10 mouse cellular contexts compared by ENCODE assay signal in the genomic region with DNA sequence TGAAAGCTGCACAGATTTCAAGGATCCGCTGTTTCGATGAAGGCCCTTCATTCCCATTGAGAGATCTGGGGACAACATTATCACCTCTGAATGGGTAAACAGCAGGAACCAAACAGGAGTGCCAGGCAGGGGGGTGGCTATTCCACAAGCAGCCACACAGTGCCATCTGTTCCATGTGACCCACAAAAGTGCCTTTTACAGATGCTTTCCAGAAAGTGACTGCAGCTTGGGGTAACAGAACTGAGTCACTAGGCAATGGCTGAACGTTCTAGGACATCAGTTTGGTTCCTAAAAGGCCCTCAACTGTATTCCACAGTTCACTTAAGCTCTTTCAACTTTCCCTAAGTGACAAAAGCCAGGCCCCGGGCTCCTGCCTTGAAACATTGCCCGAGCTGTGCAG. TPM values are rescaled to one million over a fixed set of nuclear protein-coding genes. Genes with fewer than 3 reads are reported as not detected.
DNase-seq lines count a peak whose midpoint lies in the region; ATAC-seq lines count a peak whose summit lies in the region.
"Had no signal": no experiment of that assay in that cellular context is flagged by ENCODE, and none has a peak within 500 bp of the region (broad histone marks: within the 10 kb centered on the region; RNA-seq: fewer than 3 reads in every experiment).

No protein-coding gene starts in this region.

- H3K9me3 ChIP-seq in hindbrain, embryonic 14.5 days (ENCODE audit: control insufficient read depth, low read length) = no peaks in the 10 kb centered on the region
- H3K9me3 ChIP-seq in hindbrain, embryonic 12.5 days (replicated peaks) = no peaks in the 10 kb centered on the region
- no peaks in the 10 kb centered on the region for H3K9me3 ChIP-seq in forebrain, embryonic 15.5 days
- no peaks in the 10 kb centered on the region for H3K9me3 ChIP-seq in intestine, embryonic 15.5 days
- H3K9me3 ChIP-seq: limb, embryonic 15.5 days had no signal

- H3K36me3 ChIP-seq in hindbrain, embryonic 14.5 days (replicated peaks; ENCODE audit: control insufficient read depth, insufficient read depth) = 0 out of 2 replicates have a peak, but pooled peaks cover 3% of the 10 kb centered on the region
- peaks cover 11% of the 10 kb centered on the region for H3K36me3 ChIP-seq in hindbrain, embryonic 12.5 days
- no peaks in the 10 kb centered on the region for H3K36me3 ChIP-seq in forebrain, embryonic 15.5 days
- H3K36me3 ChIP-seq in intestine, embryonic 15.5 days = no peaks in the 10 kb centered on the region

- no peak overlapping the region for H3K9ac ChIP-seq in hindbrain, embryonic 14.5 days
- H3K9ac ChIP-seq in hindbrain, embryonic 12.5 days = no peak overlapping the region
- H3K9ac ChIP-seq in forebrain, embryonic 15.5 days (replicated peaks) = no peak overlapping the region
- H3K9ac ChIP-seq in intestine, embryonic 15.5 days = no peak overlapping the region
- H3K9ac ChIP-seq: limb, embryonic 15.5 days had no signal

- no peaks in the 10 kb centered on the region for H3K27me3 ChIP-seq in hindbrain, embryonic 14.5 days (ENCODE audit: control insufficient read depth, insufficient read depth, low read length)
- H3K27me3 ChIP-seq in hindbrain, embryonic 12.5 days = no peaks in the 10 kb centered on the region
- H3K27me3 ChIP-seq in forebrain, embryonic 15.5 days = no peaks in the 10 kb centered on the region
- H3K27me3 ChIP-seq in intestine, embryonic 15.5 days (replicated peaks) = no peaks in the 10 kb centered on the region
- H3K27me3 ChIP-seq: limb, embryonic 15.5 days had no signal

- no peaks in the 10 kb centered on the region for H3K4me1 ChIP-seq in hindbrain, embryonic 14.5 days (replicated peaks; ENCODE audit: control insufficient read depth, insufficient read depth, low read length)
- H3K4me1 ChIP-seq in hindbrain, embryonic 12.5 days = 0 out of 2 replicates have a peak, but pooled peaks cover 2% of the 10 kb centered on the region
- peaks cover 30% of the 10 kb centered on the region for H3K4me1 ChIP-seq in forebrain, embryonic 15.5 days
- H3K4me1 ChIP-seq in intestine, embryonic 15.5 days (replicated peaks) = peaks cover 14% of the 10 kb centered on the region; the same call in 1 of the 2 replicates

- no peak overlapping the region for H3K4me3 ChIP-seq in hindbrain, embryonic 14.5 days (replicated peaks; ENCODE audit: low read length)
- no peak overlapping the region for H3K4me3 ChIP-seq in hindbrain, embryonic 12.5 days
- no peak overlapping the region for H3K4me3 ChIP-seq in forebrain, embryonic 15.5 days
- H3K4me3 ChIP-seq in intestine, embryonic 15.5 days (replicated peaks) = no peak overlapping the region
- H3K4me3 ChIP-seq: limb, embryonic 15.5 days had no signal

- H3K4me2 ChIP-seq in hindbrain, embryonic 14.5 days (replicated peaks) = no peak overlapping the region
- H3K4me2 ChIP-seq in hindbrain, embryonic 12.5 days (replicated peaks) = no peak overlapping the region
- no peak overlapping the region for H3K4me2 ChIP-seq in forebrain, embryonic 15.5 days (replicated peaks)
- no peak overlapping the region for H3K4me2 ChIP-seq in intestine, embryonic 15.5 days (replicated peaks)
- H3K4me2 ChIP-seq: limb, embryonic 15.5 days had no signal

- 53% methylated on average over 5 of the region's 5 CpGs for WGBS in hindbrain, embryonic 14.5 days
- 74% methylated on average over 5 of the region's 5 CpGs for WGBS in hindbrain, embryonic 12.5 days
- 43% methylated on average over 5 of the region's 5 CpGs for WGBS in forebrain, embryonic 15.5 days
- WGBS in intestine, embryonic 15.5 days = 67% methylated on average over 5 of the region's 5 CpGs

- ATAC-seq in hindbrain, embryonic 14.5 days (ENCODE audit: low FRiP score) = no peak
- no peak for ATAC-seq in hindbrain, embryonic 12.5 days (ENCODE audit: low FRiP score)
- ATAC-seq in forebrain, embryonic 15.5 days (replicated peaks) = no peak
- no peak for ATAC-seq in intestine, embryonic 15.5 days

- no peak for DNase-seq in hindbrain, embryonic 14.5 days (ENCODE audit: low spot score)
- DNase-seq in right cerebral cortex, adult 2 months (ENCODE audit: low spot score in 2 of 2) = peak; percentile 18 to 26
- DNase-seq in right cerebral cortex, postnatal 10 days (ENCODE audit: low spot score in 2 of 2) = no peak
- DNase-seq in thymus, postnatal 10 days (ENCODE audit: low spot score in 2 of 2) = no peak
- DNase-seq: gastrocnemius, postnatal 25 days; right cerebral cortex, postnatal 25 days had no signal

- H3K27ac ChIP-seq in hindbrain, embryonic 14.5 days = peak overlapping the region; percentile 41; the same call in 1 of the 2 replicates
- no peak overlapping the region for H3K27ac ChIP-seq in hindbrain, embryonic 12.5 days
- H3K27ac ChIP-seq in forebrain, embryonic 15.5 days (replicated peaks) = peak overlapping the region; percentile 73
- no peak overlapping the region for H3K27ac ChIP-seq in intestine, embryonic 15.5 days
- H3K27ac ChIP-seq: limb, embryonic 15.5 days had no signal

RNA-seq across cellular contexts. Expression of a gene that starts 42.0 kb away (rescaled TPM):
- polyA plus RNA-seq in hindbrain, embryonic 14.5 days (2014; fragmentation: Nextera tagmentation; extraction: Ambion mirVana) = 43.2 and 50.4 TPM in 2 replicates
- 159 TPM in 2 replicates for polyA plus RNA-seq in hindbrain, embryonic 12.5 days (2016; fragmentation: Nextera tagmentation; extraction: Ambion mirVana)
- polyA plus RNA-seq in forebrain, embryonic 15.5 days (2015; fragmentation: Nextera tagmentation; extraction: Ambion mirVana) = 114 and 116 TPM in 2 replicates
- polyA plus RNA-seq in intestine, embryonic 15.5 days (2015; fragmentation: Nextera tagmentation; extraction: Ambion mirVana) = 126 and 135 TPM in 2 replicates

Comparison
In these comparisons a context has a peak if more than half of its experiments do, and no peak if none do; other contexts are left out.
1. DNase-seq: peak in right cerebral cortex, adult 2 months (2 of 2); none in hindbrain, embryonic 14.5 days (single experiment), right cerebral cortex, postnatal 10 days (0 of 2) and thymus, postnatal 10 days (0 of 2).
2. H3K27ac ChIP-seq: peak in hindbrain, embryonic 14.5 days (single experiment) and forebrain, embryonic 15.5 days (single experiment); none in hindbrain, embryonic 12.5 days (single experiment) and intestine, embryonic 15.5 days (single experiment).